Mouse (Mus musculus): ENCODE measurements at regions not wholly inside any gene's neighbourhood (a gene's known extent, or its start where the extent isn't known, plus 50 kb on each side); places are given as distances from the start of the nearest gene placed in this dataset.

- TF ChIP-seq ZC3H11A (IDR thresholded peaks at IDR 0.05; ENCODE audit: low read depth, low read length) (no peak), MEF2A (IDR thresholded peaks at IDR 0.05; ENCODE audit: extremely low read depth, insufficient replicate concordance, low read depth, low read length, poor library complexity, severe bottlenecking) (no peak), RAD21 (IDR thresholded peaks at IDR 0.05; ENCODE audit: low read depth, low read length) (no peak), KAT2A (conservative IDR thresholded peaks at IDR 0.05; ENCODE audit: low read depth, low read length) (no peak), ELF1 (IDR thresholded peaks at IDR 0.05; ENCODE audit: low read depth, low read length) (no peak)
- Histone ChIP-seq H3K27me3 (ENCODE audit: control insufficient read depth in 1 of 2, insufficient read depth in 2 of 2, low read length in 2 of 2) (no peaks in the 10 kb centered on the region), H3K9me3 (replicated peaks; ENCODE audit: insufficient read depth, low read length) (no peaks in the 10 kb centered on the region), H3K36me3 (ENCODE audit: control insufficient read depth in 1 of 2, insufficient read depth in 2 of 2, low read length in 2 of 2) (no peaks in the 10 kb centered on the region), H3K4me3 (ENCODE audit: control insufficient read depth in 1 of 2, insufficient read depth in 1 of 2, low read depth in 2 of 2, low read length in 2 of 2) (no peak overlapping the region), H3K4me1 (ENCODE audit: control insufficient read depth in 1 of 2, insufficient read depth in 2 of 2, low read length in 2 of 2) (no peaks in the 10 kb centered on the region), H3K79me2 (ENCODE audit: control insufficient read depth, insufficient read depth, low read length, poor library complexity) (no peaks in the 10 kb centered on the region), H3K27ac (ENCODE audit: control insufficient read depth, low read depth, low read length) (no peak overlapping the region), H3K9ac (ENCODE audit: control insufficient read depth, low read depth, low read length, poor library complexity, severe bottlenecking) (no peak overlapping the region)
- no peak for DNase-seq (ENCODE audit: low read depth, low spot score)
Measured at GRCm38 (mm10) chr1:63965446-63965845, 156.6 kb downstream of the Klf7 start.

DNA sequence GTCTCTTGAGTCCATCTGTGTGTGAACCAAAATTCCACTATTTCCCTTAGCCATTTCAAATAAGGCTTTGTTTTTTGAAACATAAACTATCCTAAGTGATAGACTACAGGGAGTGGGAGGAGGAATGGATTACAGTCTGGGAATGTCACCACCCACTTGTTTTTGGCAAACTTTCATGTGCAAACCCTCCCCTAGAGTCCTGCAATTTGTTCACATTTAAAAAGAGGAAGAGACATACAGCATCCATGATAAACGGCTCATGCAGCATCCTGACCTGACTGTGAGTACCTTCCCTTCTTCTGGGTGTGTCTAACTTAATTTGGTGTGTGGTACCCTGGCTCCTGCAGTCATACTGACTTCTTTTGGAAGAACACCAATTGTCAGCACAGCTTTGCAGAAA is 157.6 kb downstream of the Klf7 start:
- no peaks in the 10 kb centered on the region for H3K27me3 ChIP-seq (ENCODE audit: control insufficient read depth in 1 of 2, insufficient read depth in 2 of 2, low read length in 2 of 2)
- no peaks in the 10 kb centered on the region for H3K4me1 ChIP-seq (ENCODE audit: control insufficient read depth in 1 of 2, insufficient read depth in 2 of 2, low read length in 2 of 2)
- H3K4me3 ChIP-seq (ENCODE audit: control insufficient read depth in 1 of 2, insufficient read depth in 1 of 2, low read depth in 2 of 2, low read length in 2 of 2) = no peak overlapping the region
- H3K9me3 ChIP-seq (replicated peaks; ENCODE audit: insufficient read depth, low read length) = no peaks in the 10 kb centered on the region
- H3K27ac ChIP-seq (ENCODE audit: control insufficient read depth, low read depth, low read length) = no peak overlapping the region
- TF ChIP-seq TAL1 (IDR thresholded peaks at IDR 0.05; ENCODE audit: low read length) (no peak), GATA1 (IDR thresholded peaks at IDR 0.05; ENCODE audit: low read depth, low read length) (no peak)
- no peaks in the 10 kb centered on the region for H3K36me3 ChIP-seq (ENCODE audit: control insufficient read depth in 1 of 2, insufficient read depth in 2 of 2, low read length in 2 of 2)
- DNase-seq (ENCODE audit: low read depth, low spot score) = no peak
- H3K79me2 ChIP-seq (ENCODE audit: control insufficient read depth, insufficient read depth, low read length, poor library complexity) = no peaks in the 10 kb centered on the region
- no peak overlapping the region for H3K9ac ChIP-seq (ENCODE audit: control insufficient read depth, low read depth, low read length, poor library complexity, severe bottlenecking)

DNA sequence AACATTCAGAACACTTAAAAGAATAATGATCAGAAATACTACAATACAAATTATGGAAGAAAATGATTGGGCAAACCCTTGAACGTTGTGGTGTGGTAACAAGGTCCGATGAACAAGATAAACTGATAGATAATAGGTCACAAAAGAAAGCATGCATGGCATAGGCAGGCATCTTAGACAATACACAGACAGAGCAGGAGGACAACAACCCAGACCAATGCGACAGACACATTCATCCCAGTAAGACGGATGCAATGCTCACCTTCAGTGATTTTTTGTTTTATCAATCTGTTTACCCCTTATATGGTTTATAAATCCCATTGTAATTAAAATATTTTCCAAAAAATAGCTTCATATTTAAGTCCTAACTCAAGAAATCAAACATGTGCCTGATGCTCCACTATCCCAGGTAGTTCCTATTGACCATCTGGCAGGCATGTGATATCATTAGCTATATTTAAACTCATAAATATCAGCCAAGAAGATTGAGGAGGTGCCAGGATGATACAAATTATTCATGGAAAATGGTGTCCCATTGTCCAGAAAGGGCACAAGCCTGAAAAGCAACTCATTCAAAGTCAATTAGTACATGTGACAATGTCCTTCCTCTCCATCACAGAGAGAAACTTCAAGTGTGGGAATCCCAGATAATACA is 166.3 kb downstream of the Klf7 start:
- DNase-seq (ENCODE audit: low read depth, low spot score) = no peak
- Histone ChIP-seq H3K79me2 (ENCODE audit: control insufficient read depth, insufficient read depth, low read length, poor library complexity) (no peaks in the 10 kb centered on the region), H3K9ac (ENCODE audit: control insufficient read depth, low read depth, low read length, poor library complexity, severe bottlenecking) (no peak overlapping the region), H3K4me1 (ENCODE audit: control insufficient read depth in 1 of 2, insufficient read depth in 2 of 2, low read length in 2 of 2) (no peaks in the 10 kb centered on the region), H3K9me3 (replicated peaks; ENCODE audit: insufficient read depth, low read length) (no peaks in the 10 kb centered on the region), H3K4me3 (ENCODE audit: control insufficient read depth in 1 of 2, insufficient read depth in 1 of 2, low read depth in 2 of 2, low read length in 2 of 2) (no peak overlapping the region), H3K27me3 (ENCODE audit: control insufficient read depth in 1 of 2, insufficient read depth in 2 of 2, low read length in 2 of 2) (peaks cover 0 to 2% of the 10 kb centered on the region in 2 experiments; a peak in 1 of 4 replicates), H3K36me3 (ENCODE audit: control insufficient read depth in 1 of 2, insufficient read depth in 2 of 2, low read length in 2 of 2) (no peaks in the 10 kb centered on the region), H3K27ac (ENCODE audit: control insufficient read depth, low read depth, low read length) (no peak overlapping the region)
- TF ChIP-seq MAX (IDR thresholded peaks at IDR 0.05; ENCODE audit: low read length) (no peak), JUND (IDR thresholded peaks at IDR 0.05; ENCODE audit: low read depth, low read length) (no peak), MYC (IDR thresholded peaks at IDR 0.05; ENCODE audit: low read depth, low read length) (no peak), E2F4 (IDR thresholded peaks at IDR 0.05; ENCODE audit: borderline replicate concordance, low read depth, low read length) (no peak), TCF12 (IDR thresholded peaks at IDR 0.05; ENCODE audit: low read depth, low read length) (no peak), ETS1 (IDR thresholded peaks at IDR 0.05; ENCODE audit: low read depth, low read length) (no peak), USF2 (IDR thresholded peaks at IDR 0.05; ENCODE audit: borderline replicate concordance in 1 of 2, insufficient read depth in 1 of 2, low read depth in 1 of 2, low read length in 2 of 2) (no peak), ZMIZ1 (IDR thresholded peaks at IDR 0.05; ENCODE audit: low read depth, low read length) (no peak), BHLHE40 (IDR thresholded peaks at IDR 0.05; ENCODE audit: borderline replicate concordance, low read depth, low read length) (no peak), KAT2A (conservative IDR thresholded peaks at IDR 0.05; ENCODE audit: low read depth, low read length) (no peak), SMC3 (IDR thresholded peaks at IDR 0.05; ENCODE audit: low read depth, low read length) (no peak), USF1 (IDR thresholded peaks at IDR 0.05; ENCODE audit: low read depth, low read length) (no peak), MAZ (IDR thresholded peaks at IDR 0.05; ENCODE audit: low read depth, low read length) (no peak), MAFK (IDR thresholded peaks at IDR 0.05; ENCODE audit: borderline replicate concordance, low read depth, low read length) (no peak)
